Mouse (Mus musculus): ENCODE results near the gene Rhoa. TPM values are rescaled to one million over a fixed set of nuclear protein-coding genes. Genes with fewer than 3 reads are reported as not detected.
"Not testable (repeated sequence)": the region's sequence is repeated elsewhere in the genome, so short reads cannot be mapped to it uniquely, and the experiment has no call there.

The Rhoa gene
- polyA plus RNA-seq (2021) = 353 TPM

DNA sequence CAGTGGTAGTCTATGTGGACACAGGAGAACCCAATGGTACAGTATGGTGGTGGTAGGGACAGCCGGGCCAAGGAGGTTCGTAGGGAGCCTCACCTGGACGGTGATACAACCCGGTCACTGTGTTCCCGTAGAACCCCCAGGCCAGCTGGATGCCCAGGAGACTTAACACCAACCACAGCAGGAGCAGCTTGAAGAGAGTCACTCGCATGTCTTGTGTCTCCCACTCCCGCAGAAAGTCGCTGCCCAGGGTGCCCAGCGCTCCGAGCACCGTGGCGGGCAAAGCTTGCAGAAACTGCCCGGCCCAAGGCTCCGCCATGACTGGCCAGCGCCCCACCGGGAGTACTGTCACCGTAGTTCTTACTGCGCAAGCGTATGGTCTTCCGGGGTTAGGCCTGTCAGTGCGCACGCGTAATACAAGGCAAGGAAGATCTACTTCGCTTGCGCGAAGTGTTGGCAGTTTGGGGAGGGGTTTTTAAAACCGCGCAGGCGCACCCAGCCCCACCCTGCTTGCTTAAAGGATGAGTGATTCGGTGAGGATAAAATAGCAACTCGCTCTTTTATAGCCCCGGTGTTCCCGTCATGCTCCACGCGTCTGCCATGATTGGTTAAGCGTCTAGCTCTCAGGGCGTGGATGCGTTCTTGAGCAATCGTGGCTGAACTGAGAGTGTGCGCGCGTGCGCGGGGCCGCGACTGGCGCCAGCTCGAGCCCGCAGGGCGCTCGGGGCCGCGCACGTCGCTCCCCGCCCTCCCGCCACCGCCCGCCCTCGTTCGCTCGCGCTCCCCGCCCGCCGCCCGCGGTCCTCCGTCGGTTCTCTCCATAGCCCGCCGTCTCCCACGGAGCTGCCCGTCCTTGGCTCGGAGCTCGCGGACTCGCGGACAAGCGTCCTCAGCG lies at the start of gene Rhoa, which contains the start of gene Tcta:
TSS of gene Rhoa (plus strand) at position 501 of the 892 bp plus-strand sequence.
TSS of gene Tcta (minus strand) at position 532 of the 892 bp plus-strand sequence.
- in situ Hi-C loops (cut with MboI; ENCODE audit: low pct_unique_long_range_greater_than_20kb) = loop anchor here (5.0 kb wide), 1 partner anchor 41 kb away; the partner anchor contains the start of gene Usp4
- DNase-seq (ENCODE audit: low read depth, low spot score) (peak; percentile 100), ATAC-seq (peak; percentile 92)
- no peak for TF ChIP-seq CTCF (IDR thresholded peaks at IDR 0.05)
- ChIA-PET POLR2A (interaction anchor here (0.6 to 1.2 kb wide), 5 partner anchors 12 to 44 kb away, joined by 3 to 4 read pairs (median 3); no protein-coding TSS in a partner anchor), CTCF (interaction anchor here (3.6 kb wide), 1 partner anchor 11 kb away, joined by 9 read pairs; no protein-coding TSS in a partner anchor)
- no peaks in the 10 kb centered on the region for H3K27me3 ChIP-seq

- ChIA-PET POLR2A (interaction anchor here (0.6 kb wide), 1 partner anchor 156 kb away, joined by 4 read pairs; no protein-coding TSS in a partner anchor), CTCF (interaction anchor here (0.9 to 2.5 kb wide), 10 partner anchors 9 to 56 kb away, joined by 3 to 6 read pairs (median 4); no protein-coding TSS in a partner anchor)
- DNase-seq (ENCODE audit: low read depth, low spot score) = no peak
- ATAC-seq = no peak
- no peak for TF ChIP-seq CTCF (IDR thresholded peaks at IDR 0.05)
- no peaks in the 10 kb centered on the region for H3K27me3 ChIP-seq
- in situ Hi-C loops (cut with MboI; ENCODE audit: low pct_unique_long_range_greater_than_20kb) = no loop called here
Observed at GRCm38 (mm10) chr9:108260526-108260925, 45.4 kb upstream of the Rhoa start.

DNA sequence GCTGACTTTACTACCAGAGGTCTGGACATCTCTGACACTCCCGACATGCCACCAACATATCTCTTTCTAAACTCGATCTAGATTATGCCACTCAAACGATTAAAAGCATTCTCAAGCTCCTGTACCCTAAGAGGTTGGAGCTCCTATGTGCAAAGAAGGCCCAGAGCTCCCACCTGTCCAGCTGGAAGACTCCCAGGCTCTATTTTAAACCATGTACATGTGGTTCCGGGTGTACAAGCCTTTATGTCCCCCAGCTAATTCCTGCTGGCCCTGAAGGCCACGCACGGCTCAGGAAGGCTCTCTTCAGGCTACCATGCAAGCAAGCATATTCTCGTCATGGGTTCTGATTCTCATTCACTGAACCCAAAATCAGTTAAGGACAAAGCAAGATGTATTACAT lies 44.1 kb upstream of the Rhoa start:
- ATAC-seq (no peak), DNase-seq (ENCODE audit: low read depth, low spot score) (no peak)
- ChIA-PET CTCF (interaction anchor here (0.9 to 1.7 kb wide), 3 partner anchors 22 to 36 kb away, joined by 3 to 6 read pairs (median 5); no protein-coding TSS in a partner anchor), POLR2A (no interaction called here)
- no peaks in the 10 kb centered on the region for H3K27me3 ChIP-seq
- no peak for TF ChIP-seq CTCF (IDR thresholded peaks at IDR 0.05)
- in situ Hi-C loops (cut with MboI; ENCODE audit: low pct_unique_long_range_greater_than_20kb) = no loop called here

- in situ Hi-C loops (cut with MboI; ENCODE audit: low pct_unique_long_range_greater_than_20kb) = no loop called here
- ATAC-seq = no peak
Observed at GRCm38 (mm10) chr9:108262494-108263049, 43.4 kb upstream of the Rhoa start.

GRCm38 (mm10) chr9:108263131-108263681 lies 42.7 kb upstream of the Rhoa start:
- in situ Hi-C loops (cut with MboI; ENCODE audit: low pct_unique_long_range_greater_than_20kb) = no loop called here
- no peak for TF ChIP-seq CTCF (IDR thresholded peaks at IDR 0.05)
- CTCF ChIA-PET = interaction anchor here (0.6 to 1.8 kb wide), 2 partner anchors 10 to 21 kb away, joined by 3 read pairs; no protein-coding TSS in a partner anchor
- H3K27me3 ChIP-seq = no peaks in the 10 kb centered on the region
- DNase-seq (ENCODE audit: low read depth, low spot score) (no peak), ATAC-seq (peak; percentile 34)
- POLR2A ChIA-PET = interaction anchor here (0.7 to 2.3 kb wide), 7 partner anchors 9 to 184 kb away, joined by 3 to 5 read pairs (median 3); partner anchors contain the start of gene Gpx1

More at GRCm38 (mm10) chr9:108262494-108263049, 43.4 kb upstream of the Rhoa start:
- ChIA-PET CTCF (interaction anchor here (0.6 to 1.7 kb wide), 2 partner anchors 11 to 23 kb away, joined by 3 to 5 read pairs; no protein-coding TSS in a partner anchor), POLR2A (interaction anchor here (1.2 to 2.3 kb wide), 3 partner anchors 13 to 184 kb away, joined by 3 to 5 read pairs (median 3); no protein-coding TSS in a partner anchor)
- no peak for TF ChIP-seq CTCF (IDR thresholded peaks at IDR 0.05)
- H3K27me3 ChIP-seq = no peaks in the 10 kb centered on the region
- DNase-seq (ENCODE audit: low read depth, low spot score) = no peak

- in situ Hi-C loops (cut with MboI; ENCODE audit: low pct_unique_long_range_greater_than_20kb) = no loop called here
- DNase-seq (ENCODE audit: low read depth, low spot score) (peak; percentile 62), ATAC-seq (peak; percentile 96)
- no peak for TF ChIP-seq CTCF (IDR thresholded peaks at IDR 0.05)
- ChIA-PET POLR2A (interaction anchor here (0.6 to 2.3 kb wide), 9 partner anchors 9 to 185 kb away, joined by 3 to 5 read pairs (median 3); partner anchors contain the start of gene Gpx1), CTCF (interaction anchor here (1.0 to 1.8 kb wide), 4 partner anchors 20 to 36 kb away, joined by 3 to 4 read pairs (median 3); no protein-coding TSS in a partner anchor)
- no peaks in the 10 kb centered on the region for H3K27me3 ChIP-seq
Observed at GRCm38 (mm10) chr9:108263690-108264190, 42.2 kb upstream of the Rhoa start, which contains the start of gene Dag1. Gene Dag1 (minus strand): TSS chr9:108263958.

GRCm38 (mm10) chr9:108264191-108264921 lies 41.6 kb upstream of the Rhoa start:
- in situ Hi-C loops (cut with MboI; ENCODE audit: low pct_unique_long_range_greater_than_20kb) = no loop called here
- no peak for TF ChIP-seq CTCF (IDR thresholded peaks at IDR 0.05)
- POLR2A ChIA-PET = interaction anchor here (0.6 to 2.3 kb wide), 9 partner anchors 8 to 75 kb away, joined by 3 to 5 read pairs (median 3); partner anchors contain the start of gene Gpx1
- ATAC-seq = no peak
- no peaks in the 10 kb centered on the region for H3K27me3 ChIP-seq
- no peak for DNase-seq (ENCODE audit: low read depth, low spot score)
- CTCF ChIA-PET = interaction anchor here (0.7 to 1.8 kb wide), 6 partner anchors 15 to 37 kb away, joined by 3 to 4 read pairs (median 3); no protein-coding TSS in a partner anchor

GRCm38 (mm10) chr9:108266261-108266935 lies 39.5 kb upstream of the Rhoa start:
- ChIA-PET POLR2A (interaction anchor here (0.6 kb wide), 1 partner anchor 75 kb away, joined by 5 read pairs; no protein-coding TSS in a partner anchor), CTCF (no interaction called here)
- no peak for TF ChIP-seq CTCF (IDR thresholded peaks at IDR 0.05)
- ATAC-seq (no peak), DNase-seq (ENCODE audit: low read depth, low spot score) (no peak)
- H3K27me3 ChIP-seq = no peaks in the 10 kb centered on the region
- in situ Hi-C loops (cut with MboI; ENCODE audit: low pct_unique_long_range_greater_than_20kb) = no loop called here

GRCm38 (mm10) chr9:108267691-108268090 lies 38.2 kb upstream of the Rhoa start:
- ATAC-seq = no peak
- in situ Hi-C loops (cut with MboI; ENCODE audit: low pct_unique_long_range_greater_than_20kb) = no loop called here
- POLR2A ChIA-PET = no interaction called here
- no peaks in the 10 kb centered on the region for H3K27me3 ChIP-seq
- no peak for TF ChIP-seq CTCF (IDR thresholded peaks at IDR 0.05)
- CTCF ChIA-PET = no interaction called here
- no peak for DNase-seq (ENCODE audit: low read depth, low spot score)

GRCm38 (mm10) chr9:108268701-108269100 lies 37.2 kb upstream of the Rhoa start:
- H3K27me3 ChIP-seq; ATAC-seq; POLR2A ChIA-PET; CTCF ChIA-PET; DNase-seq (ENCODE audit: low read depth, low spot score); in situ Hi-C loops (cut with MboI; ENCODE audit: low pct_unique_long_range_greater_than_20kb): not testable (repeated sequence)
